Mouse (Mus musculus) olfactory bulb, adult 2 months (tissue): ENCODE measurements around the gene Pik3ip1. TPM values are rescaled to one million over a fixed set of nuclear protein-coding genes. Genes with fewer than 3 reads are reported as not detected.

Source experiments
- H3K27ac ChIP-seq: fragments of 200-500 bp; 2 replicates; pipeline ENCODE4 v1.5.1; 2012; ENCODE audit warnings: low read depth, low read length; ENCODE audit not compliant: insufficient read depth
- H3K4me1 ChIP-seq: fragments of 200-500 bp; 2 replicates; pipeline ENCODE4 v1.6.1; 2012; ENCODE audit warnings: low read length; ENCODE audit not compliant: control insufficient read depth, insufficient read depth
- H3K4me3 ChIP-seq: fragments of 200-500 bp; 2 replicates; pipeline ENCODE4 v1.5.1; 2012; ENCODE audit warnings: mild to moderate bottlenecking, low read depth, low read length, moderate library complexity; ENCODE audit not compliant: insufficient read depth
- CTCF ChIP-seq: fragments of 200-500 bp; IDR thresholded peaks from 2 replicates; pipeline ENCODE4 v1.5.1; 2012; ENCODE audit warnings: low read depth, mild to moderate bottlenecking, low read length, moderate library complexity; ENCODE audit not compliant: insufficient read depth
- POLR2A ChIP-seq: fragments of 200-500 bp; IDR thresholded peaks from 2 replicates; pipeline ENCODE4 v1.6.1; 2012; ENCODE audit warnings: mild to moderate bottlenecking, low read depth, low read length, moderate library complexity; ENCODE audit not compliant: insufficient read depth
- WGBS: fragments of 180-500 bp; shearing (Covaris S2); methylation state at CpG from one replicate; pipeline ENCODE4 v1.1.7; 2018; 5-methylcytosine and 5-hydroxymethylcytosine counted together
- polyA plus RNA-seq: library from polyadenylated mRNA; stranded (reverse); fragments of >200 nt; gene quantifications from 2 replicates; pipeline ENCODE4 v1.2.4, GENCODE M21; 2012; ENCODE audit warnings: low replicate concordance; ENCODE audit not compliant: missing spikeins, insufficient read depth, insufficient read length

Pik3ip1 gene
- not detected in 2 replicates for polyA plus RNA-seq

- no peak for TF ChIP-seq CTCF
- Histone ChIP-seq H3K4me3 (peak within 1 kb of the TSS; percentile 91), H3K27ac (peak within 1 kb of the TSS; percentile 89), H3K4me1 (peaks cover 19% of the 10 kb centered on the region)
These were observed at the start of gene Pik3ip1 for GRCm38 (mm10) chr11:3329891-3330451. Gene Pik3ip1, plus strand, starts transcription at chr11:3330401.

- H3K4me1 ChIP-seq = no peaks in the 10 kb centered on the region
- 85% methylated on average over 6 of the region's 6 CpGs for WGBS
- H3K27ac ChIP-seq = no peak overlapping the region
- no peak for TF ChIP-seq POLR2A
- no peak for TF ChIP-seq CTCF
- H3K4me3 ChIP-seq = no peak overlapping the region
These were observed 47.3 kb upstream of the Pik3ip1 start for GRCm38 (mm10) chr11:3282887-3283286.

GRCm38 (mm10) chr11:3283645-3284044 lies 46.6 kb upstream of the Pik3ip1 start:
- TF ChIP-seq CTCF (no peak), POLR2A (no peak)
- 92% methylated on average over 6 of the region's 6 CpGs for WGBS
- peaks cover 4% of the 10 kb centered on the region for H3K4me1 ChIP-seq
- H3K27ac ChIP-seq = no peak overlapping the region
- no peak overlapping the region for H3K4me3 ChIP-seq

- H3K4me1 ChIP-seq = peaks cover 11% of the 10 kb centered on the region
- TF ChIP-seq CTCF = no peak
- no peak for TF ChIP-seq POLR2A
- no peak overlapping the region for H3K4me3 ChIP-seq
- no peak overlapping the region for H3K27ac ChIP-seq
- 82% methylated on average over 3 of the region's 3 CpGs for WGBS
These were observed 44.3 kb upstream of the Pik3ip1 start for GRCm38 (mm10) chr11:3285940-3286339.

GRCm38 (mm10) chr11:3287131-3287530 lies 43.1 kb upstream of the Pik3ip1 start:
- H3K4me1 ChIP-seq = peaks cover 21% of the 10 kb centered on the region
- no peak for TF ChIP-seq CTCF
- TF ChIP-seq POLR2A = no peak
- H3K27ac ChIP-seq = no peak overlapping the region
- 30% methylated on average over 6 of the region's 6 CpGs for WGBS
- no peak overlapping the region for H3K4me3 ChIP-seq

GRCm38 (mm10) chr11:3287921-3288320 lies 42.3 kb upstream of the Pik3ip1 start:
- Histone ChIP-seq H3K4me1 (peaks cover 26% of the 10 kb centered on the region), H3K27ac (no peak overlapping the region), H3K4me3 (no peak overlapping the region)
- WGBS = 77% methylated on average over 5 of the region's 5 CpGs
- TF ChIP-seq CTCF (no peak), POLR2A (no peak)

- Histone ChIP-seq H3K27ac (peak within 1 kb of the TSS; percentile 99), H3K4me1 (peaks cover 34% of the 10 kb centered on the region), H3K4me3 (peak within 1 kb of the TSS; percentile 91)
- TF ChIP-seq CTCF = no peak
- 0 out of 2 replicates have a peak, but pooled peaks have one; percentile 3 for TF ChIP-seq POLR2A
- WGBS = under 1% methylated on average over 41 of the region's 41 CpGs
These were observed 41.5 kb upstream of the Pik3ip1 start, which contains the start of gene Patz1 for GRCm38 (mm10) chr11:3288521-3289301. Gene Patz1, plus strand, starts transcription at chr11:3288874.

- H3K4me1 ChIP-seq = peaks cover 39% of the 10 kb centered on the region
- H3K4me3 ChIP-seq = peak overlapping the region; percentile 91
- TF ChIP-seq POLR2A = 0 out of 2 replicates have a peak, but pooled peaks have one; percentile 15
- no peak for TF ChIP-seq CTCF
- WGBS = under 1% methylated on average over 38 of the region's 40 CpGs
- H3K27ac ChIP-seq = peak overlapping the region; percentile 99
These were observed 40.8 kb upstream of the Pik3ip1 start for GRCm38 (mm10) chr11:3289302-3289802.
